20 mouse cellular contexts compared by ENCODE assay signal in the genomic region with DNA sequence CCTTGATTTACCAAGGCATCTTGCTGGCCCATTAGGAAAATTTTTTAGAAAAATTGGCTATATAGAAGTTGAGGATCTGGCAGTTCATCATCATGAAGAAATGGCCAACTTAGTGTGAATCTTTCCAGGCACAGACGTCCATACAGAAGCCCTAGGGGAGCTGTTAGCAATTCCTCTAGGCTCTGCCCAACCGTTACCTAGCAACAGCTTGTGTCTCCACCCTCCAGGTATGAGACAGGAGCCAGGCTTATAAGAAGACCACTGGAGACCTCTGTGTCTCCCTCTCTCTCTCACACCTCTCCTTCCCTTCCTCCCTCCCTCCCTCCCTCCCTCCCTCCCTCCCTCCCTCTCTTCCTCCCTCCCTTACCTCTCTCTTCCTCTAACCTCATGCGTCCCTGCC. TPM values are rescaled to one million over a fixed set of nuclear protein-coding genes. Genes with fewer than 3 reads are reported as not detected.
A peak's percentile ranks its signal among the peaks of the same experiment; 100 is the strongest.
DNase-seq lines count a peak whose midpoint lies in the region; ATAC-seq and TF ChIP-seq lines count a peak whose summit lies in the region.
"Had no signal": no experiment of that assay in that cellular context is flagged by ENCODE, and none has a peak within 500 bp of the region (broad histone marks: within the 10 kb centered on the region; RNA-seq: fewer than 3 reads in every experiment).

No protein-coding gene starts in this region.

- no peak overlapping the region for H3K4me2 ChIP-seq in hindbrain, postnatal 0 days (ENCODE audit: low read depth, low read length)
- H3K4me2 ChIP-seq: limb, embryonic 13.5 days; liver, embryonic 15.5 days; neural tube, embryonic 15.5 days had no signal

- TF ChIP-seq CTCF in hindbrain, postnatal 0 days (IDR thresholded peaks at IDR 0.05; ENCODE audit: low read depth): no peak

- no peaks in the 10 kb centered on the region for H3K9me3 ChIP-seq in heart, embryonic 10.5 days
- H3K9me3 ChIP-seq in hindbrain, postnatal 0 days (ENCODE audit: low read length): no peaks in the 10 kb centered on the region
- H3K9me3 ChIP-seq: limb, embryonic 13.5 days; liver, embryonic 15.5 days; neural tube, embryonic 15.5 days had no signal

- H3K9ac ChIP-seq in hindbrain, postnatal 0 days (replicated peaks; ENCODE audit: low read length): no peak overlapping the region
- H3K9ac ChIP-seq: limb, embryonic 13.5 days; liver, embryonic 15.5 days; neural tube, embryonic 15.5 days had no signal

- H3K4me3 ChIP-seq in heart, embryonic 10.5 days: no peak overlapping the region
- no peak overlapping the region for H3K4me3 ChIP-seq in hindbrain, postnatal 0 days (ENCODE audit: low read length)
- H3K4me3 ChIP-seq: erythroblast, embryonic 14.5 days; gastrocnemius, adult 2 months; limb, embryonic 13.5 days; liver, embryonic 15.5 days; neural tube, embryonic 15.5 days had no signal

- intact Hi-C loops in gastrocnemius, postnatal 36 days (cut with DNase I): no loop called here

- no peaks in the 10 kb centered on the region for H3K36me3 ChIP-seq in heart, embryonic 10.5 days
- no peaks in the 10 kb centered on the region for H3K36me3 ChIP-seq in hindbrain, postnatal 0 days (ENCODE audit: insufficient read depth, low read length)
- H3K36me3 ChIP-seq: limb, embryonic 13.5 days; liver, embryonic 15.5 days; neural tube, embryonic 15.5 days had no signal

- H3K27me3 ChIP-seq in heart, embryonic 10.5 days (ENCODE audit: insufficient read depth, poor library complexity, severe bottlenecking): no peaks in the 10 kb centered on the region
- no peaks in the 10 kb centered on the region for H3K27me3 ChIP-seq in hindbrain, postnatal 0 days (ENCODE audit: insufficient read depth, low read length)
- H3K27me3 ChIP-seq: limb, embryonic 13.5 days; liver, embryonic 15.5 days; neural tube, embryonic 15.5 days had no signal

- peaks cover 26% of the 10 kb centered on the region for H3K4me1 ChIP-seq in heart, embryonic 10.5 days
- 0 out of 2 replicates have a peak, but pooled peaks cover 8% of the 10 kb centered on the region for H3K4me1 ChIP-seq in hindbrain, postnatal 0 days (ENCODE audit: insufficient read depth, low read length)

- no peak for ATAC-seq in hindbrain, postnatal 0 days
- ATAC-seq: CD4-positive, CD25-positive, alpha-beta regulatory T cell, adult 4 months had no signal

- WGBS in heart, embryonic 10.5 days: 35% methylated on average over 3 of the region's 3 CpGs
- WGBS in hindbrain, postnatal 0 days: 26% methylated on average over 3 of the region's 3 CpGs

- DNase-seq in heart, embryonic 10.5 days (ENCODE audit: low spot score): no peak
- no peak for DNase-seq in heart, adult 18-20 months
- DNase-seq in ES-CJ7 (ENCODE audit: low read depth, low spot score) (peak; percentile 78), ZHBTc4 (ENCODE audit: low read depth, low spot score) (peak; percentile 62)
- DNase-seq in hindbrain, postnatal 0 days (ENCODE audit: low spot score): peak; percentile 37
- DNase-seq in adrenal gland, adult 2 months: no peak
- DNase-seq in gastrocnemius, postnatal 36 days: no peak
- no peak for DNase-seq in cerebellum, adult 9-10 months
- DNase-seq: cerebellum, adult 11 months; gastrocnemius, adult 2 months; kidney, adult 11 months; kidney, postnatal 14 days; lung, postnatal 36 days; retina, postnatal 1 day; spleen, adult 18-20 months had no signal

- peak overlapping the region; percentile 53; the same call in 1 of the 2 replicates for H3K27ac ChIP-seq in heart, embryonic 10.5 days
- no peak overlapping the region for H3K27ac ChIP-seq in hindbrain, postnatal 0 days
- H3K27ac ChIP-seq: gastrocnemius, adult 2 months; limb, embryonic 13.5 days; liver, embryonic 15.5 days; neural tube, embryonic 15.5 days had no signal

RNA-seq across cellular contexts. Expression of gene Enc1, which starts 49.8 kb away (rescaled TPM):
- 3.9 and 4.2 TPM in 2 replicates for polyA plus RNA-seq in heart, embryonic 10.5 days (2016; fragmentation: Nextera tagmentation; extraction: Ambion mirVana)
- 1 to 10 TPM; 7.4 to 8.8 TPM for total RNA-seq in heart, adult 18-20 months (2021)
- 179 and 206 TPM in 2 replicates for total RNA-seq in hindbrain, postnatal 0 days (2014; rRNA removed)
- polyA plus RNA-seq in hindbrain, postnatal 0 days (2015; fragmentation: Nextera tagmentation; extraction: Ambion mirVana): 29.3 and 33.3 TPM in 2 replicates
- 10 to 100 TPM in 1 of 2 experiments, 1 to 10 TPM in 1; 6.6 to 13.2 TPM for total RNA-seq in adrenal gland, adult 2 months (2021)
- polyA plus RNA-seq in adrenal gland, adult 2 months (2012; rRNA removed): 4.6 and 5.8 TPM in 2 replicates
- total RNA-seq in gastrocnemius, postnatal 36 days (2021): 1 to 10 TPM; 1.4 to 2.6 TPM

Comparison
In these comparisons a context has a peak if more than half of its experiments do, and no peak if none do; other contexts are left out.
1. DNase-seq: peak in ES-CJ7 (single experiment), ZHBTc4 (single experiment) and hindbrain, postnatal 0 days (single experiment); none in heart, embryonic 10.5 days (single experiment), heart, adult 18-20 months (0 of 2), adrenal gland, adult 2 months (single experiment), gastrocnemius, postnatal 36 days (0 of 2) and cerebellum, adult 9-10 months (single experiment).
2. RNA of gene Enc1, which starts 49.8 kb away (total RNA-seq): 179 to 206 TPM in hindbrain, postnatal 0 days; 6.6 to 13.2 TPM in adrenal gland, adult 2 months, 7.4 to 8.8 TPM in heart, adult 18-20 months and 1.4 to 2.6 TPM in gastrocnemius, postnatal 36 days; every median in the first group is over 10 times any median in the second.